Mouse (Mus musculus) erythroblast, adult 5-6 weeks (primary cell): ENCODE measurements around the gene Rpl3. TPM values are rescaled to one million over a fixed set of nuclear protein-coding genes. Genes with fewer than 3 reads are reported as not detected.
A peak's percentile ranks its signal among the peaks of the same experiment; 100 is the strongest.

Source experiments
- ATAC-seq: replicated peaks from 2 replicates; pipeline ENCODE4 v1.8.0; 2016; ENCODE audit warnings: moderate number of reproducible peaks, mild to moderate bottlenecking, moderate TSS enrichment, inconsistent platforms; ENCODE audit not compliant: poor library complexity, low FRiP score, severe bottlenecking
- total RNA-seq, 2 experiments: library from RNA; stranded (forward) in 1 of 2; stranded (reverse) in 1 of 2; fragments of 150-400 nt in 1 of 2; fragments of 200-764, 138-1000 nt in 1 of 2; gene quantifications; 2 replicates each; pipeline versions ENCODE4 v1.2.3 to v1.2.4; 2015 to 2017; ENCODE audit warnings: low replicate concordance in 2 of 2

Gene Rpl3
- total RNA-seq, 2 experiments from 2014 or later: 449 to 532 TPM

- ATAC-seq: no peak
These were observed 931 bp upstream of the Rpl3 start for GRCm38 (mm10) chr15:80092599-80092998.

- no peak for ATAC-seq
These were observed 373 bp upstream of the Rpl3 start for GRCm38 (mm10) chr15:80092041-80092441.

- peak; percentile 33; the same call in 1 of the 2 replicates for ATAC-seq
These were observed 937 bp downstream of the Rpl3 start for GRCm38 (mm10) chr15:80090741-80091120.

- no peak for ATAC-seq
These were observed 1.5 kb downstream of the Rpl3 start for GRCm38 (mm10) chr15:80090155-80090554.

- ATAC-seq: peak; percentile 69
These were observed 3.0 kb downstream of the Rpl3 start for GRCm38 (mm10) chr15:80088637-80089036.

GRCm38 (mm10) chr15:80087406-80088012 lies 4.2 kb downstream of the Rpl3 start:
- ATAC-seq: peak; percentile 56

GRCm38 (mm10) chr15:80083740-80084139 lies 7.9 kb downstream of the Rpl3 start:
- no peak for ATAC-seq

- peak; percentile 86 for ATAC-seq
These were observed 8.4 kb downstream of the Rpl3 start for GRCm38 (mm10) chr15:80083276-80083731.

GRCm38 (mm10) chr15:80082661-80083275 lies 8.9 kb downstream of the Rpl3 start:
- peak; percentile 40; the same call in 1 of the 2 replicates for ATAC-seq

GRCm38 (mm10) chr15:80081801-80082546 lies 9.7 kb downstream of the Rpl3 start:
- ATAC-seq: no peak

- ATAC-seq: no peak
These were observed 10.7 kb downstream of the Rpl3 start for GRCm38 (mm10) chr15:80080711-80081615.

- ATAC-seq: no peak
These were observed 11.7 kb downstream of the Rpl3 start for GRCm38 (mm10) chr15:80079954-80080353.

GRCm38 (mm10) chr15:80079129-80079668 lies 12.5 kb downstream of the Rpl3 start:
- no peak for ATAC-seq

GRCm38 (mm10) chr15:80078058-80078814 lies 13.4 kb downstream of the Rpl3 start:
- no peak for ATAC-seq

GRCm38 (mm10) chr15:80076338-80077136 lies 15.1 kb downstream of the Rpl3 start:
- peak; percentile 75 for ATAC-seq

- no peak for ATAC-seq
These were observed 15.8 kb downstream of the Rpl3 start for GRCm38 (mm10) chr15:80075733-80076337.

GRCm38 (mm10) chr15:80075374-80075694 lies 16.3 kb downstream of the Rpl3 start:
- no peak for ATAC-seq
